Mouse (Mus musculus) CD4-positive naive resting alpha-beta T cell, adult 76 days (primary cell): ENCODE results near the gene Slc25a33. TPM values are rescaled to one million over a fixed set of nuclear protein-coding genes. Genes with fewer than 3 reads are reported as not detected.

Source experiments
- total RNA-seq: library from RNA; stranded (reverse); gene quantifications from one replicate; pipeline ENCODE4 v1.2.4, GENCODE M21; 2023

Gene Slc25a33
- total RNA-seq, result 3.5 TPM

DNA sequence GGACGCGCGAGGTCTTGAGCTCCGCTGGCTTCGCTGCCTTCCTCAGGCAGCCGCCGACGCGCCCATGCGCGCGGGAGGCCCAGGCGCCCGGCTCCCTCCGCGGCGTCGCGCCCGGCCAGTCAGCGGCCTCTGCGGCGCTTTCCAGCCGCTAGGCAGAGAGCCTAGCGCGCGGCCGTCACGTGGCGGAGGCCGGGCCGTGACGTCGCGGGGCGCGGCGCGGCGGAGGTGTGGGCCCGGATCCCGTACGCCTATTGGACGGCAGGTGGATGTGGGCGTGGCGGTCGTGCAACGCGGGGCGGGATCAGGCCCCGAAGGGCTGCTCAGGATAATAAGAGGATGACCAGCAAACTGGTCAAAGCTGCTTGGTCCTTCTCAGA, at the start of gene Slc25a33:
Gene Slc25a33, minus strand, starts transcription at position 184 of the 377 bp plus-strand sequence.

DNA sequence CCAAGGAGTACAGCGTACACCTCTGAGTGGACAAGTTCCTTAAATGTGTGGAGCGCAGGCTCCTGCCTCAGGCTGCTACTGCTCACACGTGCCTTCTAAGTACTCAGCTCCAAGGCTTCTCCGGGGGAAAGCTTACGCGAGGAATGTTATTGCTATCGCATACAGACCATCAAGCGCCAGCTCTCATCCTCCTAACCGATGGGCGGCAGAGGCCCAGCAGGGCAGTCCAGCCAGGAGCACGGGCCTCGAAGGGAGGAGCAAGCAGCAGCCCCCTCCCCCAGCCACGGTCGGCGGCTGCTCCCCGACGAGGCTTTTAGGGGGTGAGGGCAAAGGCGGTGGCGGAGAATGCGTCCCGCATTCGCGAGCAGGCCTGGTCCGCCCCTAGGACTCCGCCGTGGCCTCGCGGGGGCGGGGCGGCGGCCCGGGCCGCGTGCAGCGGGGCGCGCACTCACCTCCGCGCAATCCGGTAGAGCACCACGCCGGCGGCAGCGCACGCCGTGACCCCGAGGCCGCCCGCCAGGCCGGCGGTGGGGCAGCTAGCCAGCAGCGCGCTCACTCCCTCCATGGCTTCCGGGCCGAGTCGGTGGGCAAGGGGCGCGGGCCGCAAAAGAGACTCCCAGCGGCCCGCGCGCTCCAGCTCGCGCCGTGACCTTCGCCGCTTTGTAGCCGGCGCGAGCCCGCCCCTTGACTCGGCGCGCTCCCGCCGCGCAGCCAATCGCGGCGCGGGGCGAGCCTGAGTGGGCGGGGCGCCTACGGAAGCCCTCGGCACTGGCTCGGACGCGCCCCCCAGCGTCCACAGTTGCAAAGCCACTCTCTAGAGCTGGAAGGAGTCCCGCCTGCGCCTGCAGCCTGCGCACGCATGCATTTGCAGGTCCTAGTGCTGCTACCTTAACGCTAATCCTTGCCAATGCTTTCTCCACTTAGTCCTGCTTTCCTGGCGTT, 36.4 kb downstream of the Slc25a33 start, which contains the start of gene Tmem201:
Gene Tmem201, minus strand, starts transcription at position 662 of the 942 bp plus-strand sequence.

DNA sequence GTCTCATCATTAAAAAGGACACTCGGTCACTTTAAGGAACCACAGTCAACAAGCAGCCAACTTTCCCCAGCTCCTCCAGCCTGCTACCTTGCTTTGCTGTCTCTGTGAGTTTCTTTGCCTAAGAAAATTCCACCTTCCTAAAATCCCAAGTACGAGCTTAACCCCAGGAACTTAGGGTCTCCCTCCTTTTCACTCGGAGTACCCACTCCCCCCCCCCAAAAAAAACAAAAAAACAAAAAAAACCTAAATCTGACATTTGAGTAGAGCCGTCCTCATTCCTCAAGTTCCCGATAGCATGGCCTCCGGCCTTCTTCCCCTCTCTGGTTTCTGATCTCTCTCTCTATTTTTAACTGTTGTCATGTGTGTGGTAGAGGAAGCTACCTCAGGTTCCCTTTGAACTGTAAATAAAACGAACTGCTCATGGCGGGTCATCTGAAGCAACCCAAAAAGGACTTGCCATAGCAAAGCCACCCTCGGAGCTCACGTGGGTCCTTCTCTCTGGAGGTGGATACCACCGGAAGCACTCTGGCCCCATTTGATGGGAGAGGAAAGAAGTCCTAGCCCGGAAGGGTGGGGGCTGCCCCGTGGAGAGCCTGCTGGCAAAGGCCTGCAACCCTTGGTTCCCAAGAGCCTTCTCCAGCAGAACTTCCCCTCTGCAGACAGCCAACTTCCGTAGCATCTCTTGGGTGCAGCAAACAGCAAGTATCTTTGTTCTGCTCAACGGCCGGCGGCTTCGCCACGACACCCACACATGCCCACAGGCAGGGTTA, 71.7 kb downstream of the Slc25a33 start, which contains the start of gene Pik3cd:
Gene Pik3cd, minus strand, starts transcription at position 362 of the 770 bp plus-strand sequence.

Other genes with a start within 250 kb of the Slc25a33 start
- gene Clstn1, start 187.8 kb downstream of the Slc25a33 start, total RNA-seq, result 6.2 TPM
- 515 TPM for gene Pik3cd, start 71.7 kb downstream of the Slc25a33 start, total RNA-seq
- 24.3 TPM for gene Tmem201, start 36.2 kb downstream of the Slc25a33 start, total RNA-seq
- 46.9 TPM for gene Spsb1, start 180.8 kb upstream of the Slc25a33 start, total RNA-seq
- gene H6pd, start 234.7 kb upstream of the Slc25a33 start, total RNA-seq, result 27.1 TPM